ENCODE assay signal across 18 mouse cellular contexts in the genomic region with DNA sequence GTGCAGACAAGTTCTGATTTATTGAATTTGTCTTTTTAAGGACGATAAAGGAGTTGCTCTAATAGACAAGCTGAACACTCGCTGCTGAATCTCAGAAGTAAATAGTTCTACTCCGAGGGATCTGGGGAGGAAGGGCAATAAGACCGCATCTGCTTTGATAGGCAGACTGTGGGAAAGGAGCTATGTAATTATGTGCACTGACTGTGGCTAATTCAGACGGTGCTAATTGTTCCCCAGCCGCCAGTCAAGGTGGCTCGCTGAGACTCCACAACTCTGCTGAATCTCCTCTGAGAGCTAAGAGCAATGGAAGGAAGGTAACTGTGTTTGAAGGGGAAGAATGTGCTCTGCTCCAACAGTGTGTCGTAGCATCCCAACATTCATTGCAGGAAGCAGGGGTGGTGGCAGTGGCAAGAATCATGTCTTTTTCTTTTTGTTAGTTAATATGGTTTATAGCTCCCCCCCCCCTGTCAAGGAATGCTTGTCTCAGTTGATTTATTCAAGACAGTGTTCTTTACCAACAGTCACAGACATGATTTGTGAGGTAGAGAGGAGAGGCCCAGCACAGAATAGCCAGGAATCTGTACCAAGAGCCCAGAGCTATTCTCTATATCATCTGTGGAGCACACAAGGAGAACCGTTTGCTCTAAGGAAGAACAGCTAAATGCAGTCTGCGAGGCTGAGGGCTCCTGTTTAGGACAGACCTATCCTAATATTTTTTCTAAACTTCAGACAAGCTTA.
DNase-seq lines count a peak whose midpoint lies in the region; ATAC-seq lines count a peak whose summit lies in the region.
"Had no signal": no experiment of that assay in that cellular context is flagged by ENCODE, and none has a peak within 500 bp of the region (broad histone marks: within the 10 kb centered on the region; RNA-seq: fewer than 3 reads in every experiment).

No protein-coding gene starts in this region.

- no peaks in the 10 kb centered on the region for H3K36me3 ChIP-seq in forebrain, embryonic 14.5 days (ENCODE audit: control insufficient read depth, insufficient read depth, low read length)
- H3K36me3 ChIP-seq in neural tube, embryonic 12.5 days: no peaks in the 10 kb centered on the region
- H3K36me3 ChIP-seq: embryonic facial prominence, embryonic 13.5 days; G1E had no signal

- H3K27ac ChIP-seq in brown adipose tissue, adult 24 weeks (replicated peaks; ENCODE audit: low read depth, low read length): peak overlapping the region; percentile 47
- H3K27ac ChIP-seq in forebrain, embryonic 14.5 days (ENCODE audit: low read depth, low read length): no peak overlapping the region
- H3K27ac ChIP-seq in neural tube, embryonic 12.5 days: no peak overlapping the region
- H3K27ac ChIP-seq: embryonic facial prominence, embryonic 13.5 days; liver, embryonic 14.5 days had no signal

- ATAC-seq in forebrain, embryonic 14.5 days: peak; percentile 93
- ATAC-seq in neural tube, embryonic 12.5 days (ENCODE audit: low FRiP score, low read depth): peak; percentile 87
- ATAC-seq: lung, postnatal 0 days had no signal

- H3K9ac ChIP-seq in forebrain, embryonic 14.5 days (ENCODE audit: low read length): no peak overlapping the region
- no peak overlapping the region for H3K9ac ChIP-seq in neural tube, embryonic 12.5 days
- H3K9ac ChIP-seq: embryonic facial prominence, embryonic 13.5 days; liver, embryonic 14.5 days had no signal

- no peak overlapping the region for H3K4me3 ChIP-seq in brown adipose tissue, adult 24 weeks (ENCODE audit: insufficient read depth, low read depth, low read length)
- no peak overlapping the region for H3K4me3 ChIP-seq in forebrain, embryonic 14.5 days (ENCODE audit: low read depth, low read length)
- H3K4me3 ChIP-seq in neural tube, embryonic 12.5 days: no peak overlapping the region
- H3K4me3 ChIP-seq: embryonic facial prominence, embryonic 13.5 days had no signal

- no peaks in the 10 kb centered on the region for H3K9me3 ChIP-seq in forebrain, embryonic 14.5 days (replicated peaks; ENCODE audit: control insufficient read depth, low read length)
- no peaks in the 10 kb centered on the region for H3K9me3 ChIP-seq in neural tube, embryonic 12.5 days
- H3K9me3 ChIP-seq: embryonic facial prominence, embryonic 13.5 days; G1E had no signal

- intact Hi-C loops in left cerebral cortex, postnatal 36 days (cut with DNase I): no loop called here

- peak; percentile 13 for DNase-seq in kidney, adult 9 months
- no peak for DNase-seq in kidney, postnatal 36 days
- peak; percentile 65 for DNase-seq in forebrain, embryonic 14.5 days (ENCODE audit: low spot score)
- DNase-seq in cerebellum, adult 18-20 months: no peak
- DNase-seq in left cerebral cortex, postnatal 36 days (ENCODE audit: low spot score in 2 of 2): no peak
- no peak for DNase-seq in cerebellum, adult 9-10 months
- DNase-seq: cerebellum, postnatal 14 days; gastrocnemius, postnatal 10 days; heart, postnatal 10 days; layer of hippocampus, postnatal 36 days; right cerebral cortex, adult 18-20 months; thymus, postnatal 36 days had no signal

- no peaks in the 10 kb centered on the region for H3K4me1 ChIP-seq in brown adipose tissue, adult 24 weeks (ENCODE audit: control insufficient read depth, insufficient read depth, insufficient read length, low read length)
- H3K4me1 ChIP-seq in forebrain, embryonic 14.5 days (ENCODE audit: control insufficient read depth, insufficient read depth, low read length): peaks cover 3% of the 10 kb centered on the region; the same call in 1 of the 2 replicates
- 0 out of 2 replicates have a peak, but pooled peaks cover 4% of the 10 kb centered on the region for H3K4me1 ChIP-seq in neural tube, embryonic 12.5 days
- H3K4me1 ChIP-seq: embryonic facial prominence, embryonic 13.5 days had no signal

- H3K27me3 ChIP-seq in forebrain, embryonic 14.5 days (replicated peaks; ENCODE audit: control insufficient read depth, insufficient read depth, low read length): no peaks in the 10 kb centered on the region
- no peaks in the 10 kb centered on the region for H3K27me3 ChIP-seq in neural tube, embryonic 12.5 days (replicated peaks)
- H3K27me3 ChIP-seq: embryonic facial prominence, embryonic 13.5 days had no signal

- WGBS in forebrain, embryonic 14.5 days: 25% methylated on average over 10 of the region's 10 CpGs
- WGBS in neural tube, embryonic 12.5 days: 25% methylated on average over 10 of the region's 10 CpGs

- H3K4me2 ChIP-seq in forebrain, embryonic 14.5 days (ENCODE audit: low read length): no peak overlapping the region
- 0 out of 2 replicates have a peak overlapping the region, but pooled peaks have one; percentile 3 for H3K4me2 ChIP-seq in neural tube, embryonic 12.5 days (replicated peaks)
- H3K4me2 ChIP-seq: embryonic facial prominence, embryonic 13.5 days had no signal

Comparison
In these comparisons a context has a peak if more than half of its experiments do, and no peak if none do; other contexts are left out.
1. DNase-seq: peak in kidney, adult 9 months (single experiment) and forebrain, embryonic 14.5 days (single experiment); none in kidney, postnatal 36 days (0 of 2), cerebellum, adult 18-20 months (0 of 2), left cerebral cortex, postnatal 36 days (0 of 2) and cerebellum, adult 9-10 months (single experiment).